Mouse (Mus musculus): Measurements from ENCODE around the gene Rab3a. TPM values are rescaled to one million over a fixed set of nuclear protein-coding genes. Genes with fewer than 3 reads are reported as not detected.

Gene Rab3a
- total RNA-seq, 2 experiments from 2014 or later = 824 to 964 TPM

- intact Hi-C loops (cut with DNase I) = loop anchor here (5.0 kb wide), 1 partner anchor 73 kb away; no protein-coding TSS in a partner anchor
- DNase-seq (ENCODE audit: low spot score in 2 of 2) = no peak
Observed at GRCm38 (mm10) chr8:70768956-70769355, 14.5 kb downstream of the Rab3a start.

GRCm38 (mm10) chr8:70769359-70769758 lies 14.9 kb downstream of the Rab3a start:
- intact Hi-C loops (cut with DNase I) = loop anchor here (5.0 kb wide), 1 partner anchor 73 kb away; no protein-coding TSS in a partner anchor
- DNase-seq (ENCODE audit: low spot score in 2 of 2) = peak; percentile 92 to 94

GRCm38 (mm10) chr8:70769858-70770257 lies 15.4 kb downstream of the Rab3a start:
- no peak for DNase-seq (ENCODE audit: low spot score in 2 of 2)
- intact Hi-C loops (cut with DNase I) = loop anchor here (5.0 kb wide), 1 partner anchor 72 kb away; no protein-coding TSS in a partner anchor

- no peak for DNase-seq (ENCODE audit: low spot score in 2 of 2)
- intact Hi-C loops (cut with DNase I) = no loop called here
Observed at GRCm38 (mm10) chr8:70770748-70771147, 16.3 kb downstream of the Rab3a start.

- no peak for DNase-seq (ENCODE audit: low spot score in 2 of 2)
- intact Hi-C loops (cut with DNase I) = no loop called here
Observed at GRCm38 (mm10) chr8:70771217-70771616, 16.7 kb downstream of the Rab3a start.

- intact Hi-C loops (cut with DNase I) = no loop called here
- no peak for DNase-seq (ENCODE audit: low spot score in 2 of 2)
Observed at GRCm38 (mm10) chr8:70772075-70772474, 17.6 kb downstream of the Rab3a start.

- intact Hi-C loops (cut with DNase I) = no loop called here
Observed at GRCm38 (mm10) chr8:70772890-70773289, 18.4 kb downstream of the Rab3a start.

GRCm38 (mm10) chr8:70773410-70773809 lies 18.9 kb downstream of the Rab3a start:
- DNase-seq (ENCODE audit: low spot score in 2 of 2) = no peak
- intact Hi-C loops (cut with DNase I) = no loop called here

More at GRCm38 (mm10) chr8:70772890-70773289, 18.4 kb downstream of the Rab3a start:
- no peak for DNase-seq (ENCODE audit: low spot score in 2 of 2)

GRCm38 (mm10) chr8:70773833-70774232 lies 19.4 kb downstream of the Rab3a start:
- DNase-seq (ENCODE audit: low spot score in 2 of 2) = peak; percentile 61 to 64
- intact Hi-C loops (cut with DNase I) = no loop called here

GRCm38 (mm10) chr8:70774740-70775139 lies 20.3 kb downstream of the Rab3a start:
- intact Hi-C loops (cut with DNase I) = no loop called here
- DNase-seq (ENCODE audit: low spot score in 2 of 2) = no peak

GRCm38 (mm10) chr8:70775227-70775626 lies 20.7 kb downstream of the Rab3a start:
- no peak for DNase-seq (ENCODE audit: low spot score in 2 of 2)
- intact Hi-C loops (cut with DNase I) = no loop called here

GRCm38 (mm10) chr8:70775851-70776495 lies 21.5 kb downstream of the Rab3a start:
- peak in 1 of 2 experiments; percentile 32 for DNase-seq (ENCODE audit: low spot score in 2 of 2)
- intact Hi-C loops (cut with DNase I) = loop anchor here (2.0 kb wide), 1 partner anchor 17 kb away; no protein-coding TSS in a partner anchor

GRCm38 (mm10) chr8:70776496-70777444 lies 22.3 kb downstream of the Rab3a start, which contains the start of gene Pik3r2:
TSS of gene Pik3r2 (minus strand) at chr8:70776713.
- peak; percentile 98 to 99 for DNase-seq (ENCODE audit: low spot score in 2 of 2)
- intact Hi-C loops (cut with DNase I) = loop anchor here (2.0 kb wide), 1 partner anchor 16 kb away; no protein-coding TSS in a partner anchor

- intact Hi-C loops (cut with DNase I) = no loop called here
- DNase-seq (ENCODE audit: low spot score in 2 of 2) = peak; percentile 37 to 55
Observed at GRCm38 (mm10) chr8:70780093-70780492, 25.6 kb downstream of the Rab3a start.

GRCm38 (mm10) chr8:70786291-70787050 lies 32.0 kb downstream of the Rab3a start:
- no peak for DNase-seq (ENCODE audit: low spot score in 2 of 2)
- intact Hi-C loops (cut with DNase I) = no loop called here

GRCm38 (mm10) chr8:70787051-70787445 lies 32.6 kb downstream of the Rab3a start:
- DNase-seq (ENCODE audit: low spot score in 2 of 2) = no peak
- intact Hi-C loops (cut with DNase I) = no loop called here

- intact Hi-C loops (cut with DNase I) = no loop called here
- no peak for DNase-seq (ENCODE audit: low spot score in 2 of 2)
Observed at GRCm38 (mm10) chr8:70787941-70788667, 33.6 kb downstream of the Rab3a start.

- DNase-seq (ENCODE audit: low spot score in 2 of 2) = no peak
- intact Hi-C loops (cut with DNase I) = no loop called here
Observed at GRCm38 (mm10) chr8:70789046-70789445, 34.6 kb downstream of the Rab3a start.

- DNase-seq (ENCODE audit: low spot score in 2 of 2) = peak in 1 of 2 experiments; percentile 63
- intact Hi-C loops (cut with DNase I) = no loop called here
Observed at GRCm38 (mm10) chr8:70790846-70791245, 36.4 kb downstream of the Rab3a start.
